Mouse (Mus musculus): ENCODE data around the gene Gpx8.

- TF ChIP-seq CTCF (IDR thresholded peaks at IDR 0.05; ENCODE audit: low read depth) (no peak), EP300 (IDR thresholded peaks at IDR 0.05; ENCODE audit: low read depth) (no peak)
Observed at GRCm38 (mm10) chr13:113082101-113082500, 35.9 kb upstream of the Gpx8 start.
